Mouse (Mus musculus) embryonic fibroblast, embryonic 13.5 days (primary cell): ENCODE results near the gene Lrrc3c. TPM values are rescaled to one million over a fixed set of nuclear protein-coding genes. Genes with fewer than 3 reads are reported as not detected.
"Not testable (repeated sequence)": the region's sequence is repeated elsewhere in the genome, so short reads cannot be mapped to it uniquely, and the experiment has no call there.

Experiments
- H3K27ac ChIP-seq: 2 replicates; pipeline ENCODE4 v1.5.1; 2012; ENCODE audit warnings: low read length, control low read depth, inconsistent platforms; ENCODE audit not compliant: insufficient read depth
- H3K4me1 ChIP-seq: 2 replicates; pipeline ENCODE4 v1.6.1; 2011; ENCODE audit warnings: low read length; ENCODE audit not compliant: control insufficient read depth, insufficient read depth
- H3K4me3 ChIP-seq: 2 replicates; pipeline ENCODE4 v1.5.1; 2011; ENCODE audit warnings: mild to moderate bottlenecking, control low read depth, low read length; ENCODE audit not compliant: insufficient read depth
- CTCF ChIP-seq: IDR thresholded peaks from 2 replicates; pipeline ENCODE4 v1.5.1; 2011; ENCODE audit warnings: mild to moderate bottlenecking, control low read depth, low read length, moderate library complexity, borderline replicate concordance; ENCODE audit not compliant: insufficient read depth
- POLR2A ChIP-seq: IDR thresholded peaks from 2 replicates; pipeline ENCODE4 v1.6.1; 2011; ENCODE audit warnings: low read depth, mild to moderate bottlenecking, control low read depth, low read length, moderate library complexity
- polyA plus RNA-seq: library from polyadenylated mRNA; stranded (reverse); fragments of >200 nt; gene quantifications from 2 replicates; pipeline ENCODE4 v1.2.4, GENCODE M21; 2011; ENCODE audit warnings: low read depth; ENCODE audit not compliant: missing spikeins, insufficient read length

Lrrc3c gene
- polyA plus RNA-seq, 1 experiment = not detected

GRCm38 (mm10) chr11:98625611-98626410 lies 27.7 kb downstream of the Lrrc3c start, which contains the start of the genes Gm12355 and Gsdma3:
Gene Gm12355 (minus strand): TSS chr11:98625661.
Gene Gsdma3 (plus strand): TSS chr11:98626360.
- TF ChIP-seq POLR2A (no peak), CTCF (no peak)
- Histone ChIP-seq H3K27ac (no peak within 1 kb of the TSS), H3K4me1 (no peaks in the 10 kb centered on the region), H3K4me3 (no peak within 1 kb of the TSS)

DNA sequence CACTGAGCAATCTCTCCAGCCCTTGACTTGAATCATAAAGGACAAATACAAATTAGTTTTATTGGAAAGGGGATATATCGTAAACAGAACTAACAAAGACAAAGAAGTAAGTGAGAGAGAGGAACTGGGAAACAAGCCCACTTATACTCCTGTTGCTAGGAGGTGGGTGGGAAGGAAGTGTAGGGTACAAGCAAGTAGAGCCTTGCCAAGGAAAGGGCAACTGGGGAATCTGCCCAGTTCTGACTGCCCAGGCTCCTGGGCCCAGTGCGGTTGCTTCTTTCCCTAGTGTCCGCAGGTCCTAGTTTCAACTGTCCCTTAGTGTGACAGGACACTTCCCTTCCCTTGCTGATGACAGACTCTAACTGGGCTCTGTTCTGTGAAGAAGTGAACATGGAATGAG lies 30.6 kb downstream of the Lrrc3c start:
- TF ChIP-seq CTCF (no peak), POLR2A (no peak)
- Histone ChIP-seq H3K4me1 (no peaks in the 10 kb centered on the region), H3K4me3 (no peak overlapping the region), H3K27ac (no peak overlapping the region)

DNA sequence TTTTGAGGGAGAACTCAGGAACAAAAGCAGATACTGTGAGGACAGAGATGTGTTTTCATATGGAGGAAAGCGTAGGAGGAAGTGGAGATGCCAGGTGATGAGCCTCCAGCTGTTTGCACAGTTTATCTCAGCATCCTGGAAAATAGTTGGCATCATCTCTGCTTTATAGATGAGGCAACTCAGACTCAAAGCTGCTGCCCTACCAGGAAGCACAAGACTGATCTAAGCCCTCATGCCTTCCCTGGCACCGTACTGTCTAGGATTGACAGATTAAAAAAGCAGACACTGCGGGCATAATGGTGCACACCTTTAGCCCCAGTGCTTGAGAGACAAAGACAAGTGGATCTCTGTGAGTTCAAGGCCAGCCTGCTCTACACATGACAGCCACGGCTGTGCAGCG lies 32.6 kb downstream of the Lrrc3c start:
- Histone ChIP-seq H3K4me1 (no peaks in the 10 kb centered on the region), H3K4me3 (no peak overlapping the region), H3K27ac (no peak overlapping the region)
- no peak for TF ChIP-seq POLR2A
- TF ChIP-seq CTCF = no peak

DNA sequence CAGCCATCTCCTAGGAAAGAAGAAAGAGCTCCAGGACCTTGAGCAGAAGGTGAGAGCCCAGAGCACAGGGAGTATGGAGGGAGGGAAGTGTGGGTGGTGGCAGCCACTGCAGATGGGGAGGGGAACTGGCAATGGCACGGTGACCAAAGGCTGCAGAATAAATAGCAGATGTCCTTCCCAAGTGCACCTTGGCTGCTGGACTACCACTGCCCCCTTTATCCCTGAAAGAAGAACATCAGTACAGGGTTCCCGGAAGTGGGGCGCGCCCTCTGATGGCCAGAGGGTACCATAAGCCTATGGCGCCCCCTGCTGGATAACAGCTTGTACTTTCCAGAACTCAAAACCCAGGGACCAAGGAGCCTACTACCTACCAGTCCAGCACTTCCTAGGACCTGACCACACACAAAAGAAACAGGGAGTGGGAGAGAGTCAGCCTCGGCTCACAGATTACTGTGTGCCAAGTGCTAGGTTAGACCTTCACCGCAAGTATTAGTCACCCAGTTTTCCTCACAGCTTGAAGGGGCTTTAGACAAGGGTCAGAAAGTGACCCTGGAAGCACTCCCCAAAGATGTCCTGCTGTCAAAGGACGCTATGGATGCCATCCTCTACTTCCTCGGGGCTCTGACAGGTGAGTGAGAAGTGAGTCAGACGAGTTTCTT lies 37.4 kb downstream of the Lrrc3c start:
- not testable (repeated sequence) for H3K4me1 ChIP-seq, H3K4me3 ChIP-seq, H3K27ac ChIP-seq

DNA sequence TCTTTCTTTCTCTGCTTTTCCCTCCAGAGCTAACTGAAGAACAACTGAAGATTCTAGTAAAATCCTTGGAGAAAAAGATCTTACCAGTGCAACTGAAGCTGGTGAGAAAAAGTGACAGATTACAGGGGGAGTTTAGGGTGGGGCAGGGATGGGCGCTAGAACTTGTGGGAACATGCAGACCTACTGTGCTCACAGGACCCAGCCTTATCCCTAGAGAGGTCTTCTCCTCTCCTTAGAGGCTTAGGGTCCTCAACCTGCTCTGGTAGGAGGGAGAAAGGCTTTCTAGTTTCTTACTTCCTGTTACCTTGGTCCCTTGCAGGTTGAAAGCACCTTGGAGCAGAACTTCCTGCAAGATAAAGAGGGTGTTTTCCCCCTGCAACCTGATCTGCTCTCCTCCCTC lies 39.4 kb downstream of the Lrrc3c start:
- no peak overlapping the region for H3K27ac ChIP-seq
- TF ChIP-seq POLR2A = no peak
- H3K4me3 ChIP-seq = no peak overlapping the region
- no peaks in the 10 kb centered on the region for H3K4me1 ChIP-seq

- Histone ChIP-seq H3K27ac (no peak overlapping the region), H3K4me3 (no peak overlapping the region), H3K4me1 (no peaks in the 10 kb centered on the region)
- TF ChIP-seq CTCF (no peak), POLR2A (no peak)
Measured at GRCm38 (mm10) chr11:98640091-98640490, 42.0 kb downstream of the Lrrc3c start.

DNA sequence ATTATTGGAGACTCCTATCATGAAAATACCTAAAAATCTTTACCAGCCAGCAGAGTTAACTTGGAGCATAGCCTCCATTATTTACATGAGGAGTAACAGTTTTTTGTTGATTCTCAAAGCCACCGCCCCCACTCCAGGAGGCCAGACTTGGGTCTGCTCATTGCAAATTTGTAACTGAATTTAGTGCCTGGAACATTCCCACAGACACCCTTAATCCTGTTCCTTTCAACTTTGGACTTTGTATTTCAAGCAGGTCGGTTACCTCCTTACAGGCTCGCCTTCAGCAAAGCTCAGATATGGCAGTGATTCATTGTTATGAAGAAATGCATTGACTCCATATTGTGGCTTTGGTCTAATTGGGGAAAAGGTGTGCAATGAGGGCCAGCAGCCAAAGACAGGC lies 46.7 kb downstream of the Lrrc3c start:
- Histone ChIP-seq H3K27ac (no peak overlapping the region), H3K4me3 (no peak overlapping the region), H3K4me1 (no peaks in the 10 kb centered on the region)
- TF ChIP-seq CTCF (no peak), POLR2A (no peak)

DNA sequence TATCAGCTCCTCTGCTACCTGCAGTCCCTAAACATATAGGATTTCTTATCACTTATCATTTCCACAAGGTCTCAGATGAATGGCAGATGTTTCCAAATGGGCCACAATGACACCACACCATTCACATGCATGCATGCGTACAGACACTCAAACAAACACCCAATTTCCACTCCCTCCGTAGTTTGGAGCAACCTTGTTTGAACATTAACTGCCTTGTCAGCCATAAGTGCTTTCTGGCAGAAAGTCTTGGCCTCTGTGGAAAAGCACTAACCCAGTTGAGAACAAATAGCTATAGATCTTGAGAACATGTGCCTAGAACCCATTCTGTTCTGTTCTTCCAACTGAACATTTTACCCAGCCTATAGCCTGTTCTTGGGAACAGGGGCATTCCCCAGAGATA lies 47.9 kb downstream of the Lrrc3c start:
- TF ChIP-seq CTCF (no peak), POLR2A (no peak)
- no peak overlapping the region for H3K4me3 ChIP-seq
- no peak overlapping the region for H3K27ac ChIP-seq
- no peaks in the 10 kb centered on the region for H3K4me1 ChIP-seq

DNA sequence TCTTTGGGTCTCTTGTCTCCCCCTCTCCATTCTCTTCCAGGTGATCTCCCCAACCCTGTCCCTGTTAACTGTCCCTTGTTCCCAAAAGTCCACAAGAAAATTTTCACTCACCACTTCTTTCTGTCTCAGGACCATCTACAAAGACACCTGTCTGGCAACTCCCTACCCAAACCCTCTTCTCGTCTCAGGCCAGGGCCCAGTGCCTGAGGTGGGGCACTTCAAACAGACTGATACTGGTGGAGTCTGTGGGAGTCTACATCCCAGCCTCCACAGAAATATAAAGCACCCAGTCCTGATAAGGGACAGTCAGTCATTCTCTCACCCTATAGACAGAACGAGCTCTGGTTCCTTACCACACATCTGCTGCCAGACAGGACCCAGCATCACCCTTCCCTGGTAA lies 48.4 kb downstream of the Lrrc3c start, which contains the start of gene Gsdma2:
Gene Gsdma2 (plus strand): TSS at position 301 of the 400 bp plus-strand sequence.
- H3K4me1 ChIP-seq = no peaks in the 10 kb centered on the region
- TF ChIP-seq CTCF (no peak), POLR2A (no peak)
- no peak within 1 kb of the TSS for H3K27ac ChIP-seq

More for the DNA sequence above, 48.4 kb downstream of the Lrrc3c start, which contains the start of gene Gsdma2:
- no peak within 1 kb of the TSS for H3K4me3 ChIP-seq

Other genes with a start within 250 kb of the Lrrc3c start
- not detected in 2 replicates for gene Ppp1r1b, start 249.9 kb upstream of the Lrrc3c start, polyA plus RNA-seq
- gene Stard3, start 239.9 kb upstream of the Lrrc3c start, polyA plus RNA-seq = 14.9 and 18.5 TPM in 2 replicates
- gene Tcap, start 214.5 kb upstream of the Lrrc3c start, polyA plus RNA-seq = not detected in 2 replicates
- gene Pnmt, start 211.8 kb upstream of the Lrrc3c start, polyA plus RNA-seq = not detected in 2 replicates
- gene Pgap3, start 197.8 kb upstream of the Lrrc3c start, polyA plus RNA-seq = 3.6 and 4.1 TPM in 2 replicates
- gene Erbb2, start 185.8 kb upstream of the Lrrc3c start, polyA plus RNA-seq = 15.3 and 17.8 TPM in 2 replicates
- 47.2 and 54.3 TPM in 2 replicates for gene Mien1, start 159.3 kb upstream of the Lrrc3c start, polyA plus RNA-seq
- not detected in 2 replicates for gene Grb7, start 151.9 kb upstream of the Lrrc3c start, polyA plus RNA-seq
- not detected in 2 replicates for gene Ikzf3, start 52.3 kb upstream of the Lrrc3c start, polyA plus RNA-seq
- gene Zpbp2, start 47.2 kb upstream of the Lrrc3c start, polyA plus RNA-seq = not detected in 2 replicates
- gene Ormdl3, start 10.9 kb upstream of the Lrrc3c start, polyA plus RNA-seq = 47.7 and 51.9 TPM in 2 replicates
- 7.2 and 8.9 TPM in 2 replicates for gene Gm12355, start 27.4 kb downstream of the Lrrc3c start, polyA plus RNA-seq
- gene Gsdma3, start 28.1 kb downstream of the Lrrc3c start, polyA plus RNA-seq = not detected in 2 replicates
- gene Gsdma2, start 48.5 kb downstream of the Lrrc3c start, polyA plus RNA-seq = not detected in 2 replicates
- gene Gsdma, start 66.1 kb downstream of the Lrrc3c start, polyA plus RNA-seq = not detected in 2 replicates
- 86.7 and 91.8 TPM in 2 replicates for gene Psmd3, start 84.3 kb downstream of the Lrrc3c start, polyA plus RNA-seq
- 0.35 TPM in 1 of 2 replicates, not detected in the other for gene Csf3, start 103.0 kb downstream of the Lrrc3c start, polyA plus RNA-seq
- gene Med24, start 131.1 kb downstream of the Lrrc3c start, polyA plus RNA-seq = 50.1 and 58.1 TPM in 2 replicates
- gene Thra, start 142.3 kb downstream of the Lrrc3c start, polyA plus RNA-seq = 66.0 and 83.9 TPM in 2 replicates
- gene Nr1d1, start 177.0 kb downstream of the Lrrc3c start, polyA plus RNA-seq = 18.7 and 23.7 TPM in 2 replicates
- gene Msl1, start 197.2 kb downstream of the Lrrc3c start, polyA plus RNA-seq = 77.7 and 83.8 TPM in 2 replicates
- gene Casc3, start 206.6 kb downstream of the Lrrc3c start, polyA plus RNA-seq = 29.7 and 36.7 TPM in 2 replicates
- 1.6 and 2.0 TPM in 2 replicates for gene Rapgefl1, start 238.5 kb downstream of the Lrrc3c start, polyA plus RNA-seq